13 mouse cellular contexts compared by ENCODE assay signal in genomic region chr14:122479461-122480109, GRCm38 (mm10). TPM values are rescaled to one million over a fixed set of nuclear protein-coding genes. Genes with fewer than 3 reads are reported as not detected.
DNase-seq lines count a peak whose midpoint lies in the region; ATAC-seq and TF ChIP-seq lines count a peak whose summit lies in the region.
"Had no signal": no experiment of that assay in that cellular context is flagged by ENCODE, and none has a peak within 500 bp of the region (broad histone marks: within the 10 kb centered on the region; RNA-seq: fewer than 3 reads in every experiment).

No protein-coding gene starts in this region.

- intact Hi-C loops in gastrocnemius, adult 2 months (cut with DNase I), result loop anchor here (10.0 kb wide), 1 partner anchor 255 kb away; no protein-coding TSS in a partner anchor

- no peak for TF ChIP-seq CTCF in gastrocnemius, adult 2 months (IDR thresholded peaks at IDR 0.05)

- peak overlapping the region; percentile 48; the same call in 1 of the 2 replicates for H3K27ac ChIP-seq in forebrain, embryonic 11.5 days (ENCODE audit: low read depth, low read length)
- peak overlapping the region; percentile 71 for H3K27ac ChIP-seq in limb, embryonic 10.5 days
- no peak overlapping the region for H3K27ac ChIP-seq in neural tube, embryonic 11.5 days (ENCODE audit: low read depth, low read length)
- no peak overlapping the region for H3K27ac ChIP-seq in gastrocnemius, adult 2 months
- H3K27ac ChIP-seq: kidney, embryonic 15.5 days had no signal

- peaks cover 24% of the 10 kb centered on the region for H3K27me3 ChIP-seq in forebrain, embryonic 11.5 days (ENCODE audit: control insufficient read depth, insufficient read depth, low read length)
- H3K27me3 ChIP-seq in limb, embryonic 10.5 days (ENCODE audit: low read depth, poor library complexity, severe bottlenecking), result peaks cover 81% of the 10 kb centered on the region
- peaks cover 62% of the 10 kb centered on the region for H3K27me3 ChIP-seq in neural tube, embryonic 11.5 days (ENCODE audit: control insufficient read depth, insufficient read depth, low read length)

- peak overlapping the region; percentile 99 for H3K9ac ChIP-seq in forebrain, embryonic 11.5 days (ENCODE audit: low read length)
- peak overlapping the region; percentile 95 for H3K9ac ChIP-seq in neural tube, embryonic 11.5 days (ENCODE audit: low read length)
- H3K9ac ChIP-seq: kidney, embryonic 15.5 days had no signal

- no peaks in the 10 kb centered on the region; the same call in 1 of the 2 replicates for H3K36me3 ChIP-seq in forebrain, embryonic 11.5 days (ENCODE audit: control insufficient read depth, insufficient read depth, low read length)
- peaks cover 19% of the 10 kb centered on the region for H3K36me3 ChIP-seq in limb, embryonic 10.5 days
- H3K36me3 ChIP-seq in neural tube, embryonic 11.5 days (ENCODE audit: control insufficient read depth, insufficient read depth, low read length), result no peaks in the 10 kb centered on the region
- H3K36me3 ChIP-seq: kidney, embryonic 15.5 days had no signal

- H3K9me3 ChIP-seq in forebrain, embryonic 11.5 days (ENCODE audit: control insufficient read depth, low read length), result no peaks in the 10 kb centered on the region
- H3K9me3 ChIP-seq in limb, embryonic 10.5 days (replicated peaks), result no peaks in the 10 kb centered on the region
- H3K9me3 ChIP-seq in neural tube, embryonic 11.5 days (ENCODE audit: control insufficient read depth, low read length), result no peaks in the 10 kb centered on the region
- H3K9me3 ChIP-seq: kidney, embryonic 15.5 days had no signal

- no peak for ATAC-seq in forebrain, embryonic 11.5 days (replicated peaks; ENCODE audit: low FRiP score)
- no peak for ATAC-seq in neural tube, embryonic 11.5 days (ENCODE audit: insufficient read depth, low FRiP score, low TSS enrichment)

- H3K4me2 ChIP-seq in forebrain, embryonic 11.5 days (ENCODE audit: low read depth, low read length, severe bottlenecking), result peak overlapping the region; percentile 55
- peak overlapping the region; percentile 72 for H3K4me2 ChIP-seq in neural tube, embryonic 11.5 days (ENCODE audit: low read depth)
- H3K4me2 ChIP-seq: kidney, embryonic 15.5 days; liver, embryonic 11.5 days had no signal

- peak; percentile 14 for DNase-seq in cerebellum, adult 9-11 months
- no peak for DNase-seq in cerebellum, adult 11 months
- DNase-seq in forebrain, embryonic 11.5 days (ENCODE audit: low spot score), result no peak
- DNase-seq in limb, embryonic 10.5 days (ENCODE audit: low spot score), result no peak
- peak; percentile 26 for DNase-seq in neural tube, embryonic 11.5 days (ENCODE audit: low spot score)
- no peak for DNase-seq in ovary, postnatal 36 days (ENCODE audit: low spot score)
- DNase-seq in ovary, postnatal 14 days (ENCODE audit: low spot score), result no peak
- no peak for DNase-seq in gastrocnemius, adult 2 months
- DNase-seq: adrenal gland, postnatal 10 days had no signal

- peak overlapping the region; percentile 84 for H3K4me3 ChIP-seq in forebrain, embryonic 11.5 days (ENCODE audit: low read depth, low read length)
- H3K4me3 ChIP-seq in limb, embryonic 10.5 days, result peak overlapping the region; percentile 88
- H3K4me3 ChIP-seq in neural tube, embryonic 11.5 days (ENCODE audit: low read depth, low read length), result peak overlapping the region; percentile 75
- H3K4me3 ChIP-seq in gastrocnemius, adult 2 months, result no peak overlapping the region
- H3K4me3 ChIP-seq: kidney, embryonic 15.5 days had no signal

- peaks cover 16% of the 10 kb centered on the region for H3K4me1 ChIP-seq in forebrain, embryonic 11.5 days (replicated peaks; ENCODE audit: control insufficient read depth, insufficient read depth, low read length)
- peaks cover 75% of the 10 kb centered on the region for H3K4me1 ChIP-seq in limb, embryonic 10.5 days
- H3K4me1 ChIP-seq in neural tube, embryonic 11.5 days (ENCODE audit: control insufficient read depth, insufficient read depth, low read length), result peaks cover 10% of the 10 kb centered on the region; the same call in 1 of the 2 replicates

- 9% methylated on average over 17 of the region's 17 CpGs for WGBS in forebrain, embryonic 11.5 days
- whole genome bisulfite sequencing in limb, embryonic 10.5 days, result 22% methylated on average over 17 of the region's 17 CpGs
- 10% methylated on average over 17 of the region's 17 CpGs for WGBS in neural tube, embryonic 11.5 days

RNA-seq across cellular contexts. Expression of gene Zic2, which starts 4.3 kb away (rescaled TPM):
- 10.3 and 11.4 TPM in 2 replicates for polyA plus RNA-seq in forebrain, embryonic 11.5 days (2014; fragmentation: Nextera tagmentation; extraction: Ambion mirVana)
- 5.0 and 5.1 TPM in 2 replicates for polyA plus RNA-seq in limb, embryonic 10.5 days (2016; fragmentation: Nextera tagmentation; extraction: Ambion mirVana)
- polyA plus RNA-seq in neural tube, embryonic 11.5 days (2014; fragmentation: Nextera tagmentation; extraction: Ambion mirVana), result 6.3 and 7.6 TPM in 2 replicates
- not detected for total RNA-seq in gastrocnemius, adult 2 months (2021)
- total RNA-seq: megakaryocyte, adult 5-6 weeks had no signal
- polyA plus RNA-seq: heart, embryonic 16.5 days; kidney, embryonic 15.5 days; liver, embryonic 11.5 days had no signal

RNA-seq across cellular contexts. Expression of gene Gm10837, which starts 10.8 kb away (rescaled TPM):
- 0.29 and 0.48 TPM in 2 replicates for polyA plus RNA-seq in forebrain, embryonic 11.5 days (2014; fragmentation: Nextera tagmentation; extraction: Ambion mirVana)
- not detected in 2 replicates for polyA plus RNA-seq in limb, embryonic 10.5 days (2016; fragmentation: Nextera tagmentation; extraction: Ambion mirVana)
- polyA plus RNA-seq in neural tube, embryonic 11.5 days (2014; fragmentation: Nextera tagmentation; extraction: Ambion mirVana), result 0.51 and 0.54 TPM in 2 replicates
- not detected for total RNA-seq in gastrocnemius, adult 2 months (2021)
- total RNA-seq: adrenal gland, postnatal 10 days; megakaryocyte, adult 5-6 weeks had no signal
- polyA plus RNA-seq: heart, embryonic 16.5 days; kidney, embryonic 15.5 days; liver, embryonic 11.5 days had no signal

RNA-seq across cellular contexts. Expression of gene Zic5, which starts 14.1 kb away (rescaled TPM):
- polyA plus RNA-seq in forebrain, embryonic 11.5 days (2014; fragmentation: Nextera tagmentation; extraction: Ambion mirVana), result 28.6 and 30.0 TPM in 2 replicates
- 13.8 and 14.9 TPM in 2 replicates for polyA plus RNA-seq in limb, embryonic 10.5 days (2016; fragmentation: Nextera tagmentation; extraction: Ambion mirVana)
- polyA plus RNA-seq in neural tube, embryonic 11.5 days (2014; fragmentation: Nextera tagmentation; extraction: Ambion mirVana), result 10.3 and 10.8 TPM in 2 replicates
- total RNA-seq in gastrocnemius, adult 2 months (2021), result not detected
- total RNA-seq: adrenal gland, postnatal 10 days; megakaryocyte, adult 5-6 weeks had no signal
- polyA plus RNA-seq: heart, embryonic 16.5 days had no signal

RNA-seq across cellular contexts. Expression of gene Gm5089, which starts 28.7 kb away (rescaled TPM):
- 1.7 and 2.4 TPM in 2 replicates for polyA plus RNA-seq in forebrain, embryonic 11.5 days (2014; fragmentation: Nextera tagmentation; extraction: Ambion mirVana)
- 0.36 and 0.56 TPM in 2 replicates for polyA plus RNA-seq in limb, embryonic 10.5 days (2016; fragmentation: Nextera tagmentation; extraction: Ambion mirVana)
- polyA plus RNA-seq in neural tube, embryonic 11.5 days (2014; fragmentation: Nextera tagmentation; extraction: Ambion mirVana), result 0.23 and 0.35 TPM in 2 replicates
- not detected for total RNA-seq in gastrocnemius, adult 2 months (2021)
- total RNA-seq: adrenal gland, postnatal 10 days; megakaryocyte, adult 5-6 weeks had no signal
- polyA plus RNA-seq: heart, embryonic 16.5 days; liver, embryonic 11.5 days had no signal

RNA-seq across cellular contexts. Expression of gene Pcca, which starts 54.5 kb away (rescaled TPM):
- 34.9 and 39.6 TPM in 2 replicates for polyA plus RNA-seq in forebrain, embryonic 11.5 days (2014; fragmentation: Nextera tagmentation; extraction: Ambion mirVana)
- polyA plus RNA-seq in limb, embryonic 10.5 days (2016; fragmentation: Nextera tagmentation; extraction: Ambion mirVana), result 32.4 and 35.8 TPM in 2 replicates
- 33.1 and 33.4 TPM in 2 replicates for polyA plus RNA-seq in neural tube, embryonic 11.5 days (2014; fragmentation: Nextera tagmentation; extraction: Ambion mirVana)
- 10 to 100 TPM; 37.7 to 58.5 TPM for total RNA-seq in gastrocnemius, adult 2 months (2021)

Comparison
In these comparisons a context has a peak if more than half of its experiments do, and no peak if none do; other contexts are left out.
1. DNase-seq: peak in cerebellum, adult 9-11 months (single experiment) and neural tube, embryonic 11.5 days (single experiment); none in cerebellum, adult 11 months (single experiment), forebrain, embryonic 11.5 days (single experiment), limb, embryonic 10.5 days (single experiment), ovary, postnatal 36 days (single experiment), ovary, postnatal 14 days (single experiment) and gastrocnemius, adult 2 months (single experiment).
2. H3K27ac ChIP-seq: peak in forebrain, embryonic 11.5 days (single experiment) and limb, embryonic 10.5 days (single experiment); none in neural tube, embryonic 11.5 days (single experiment) and gastrocnemius, adult 2 months (single experiment).